ENCODE assay signal across 21 mouse cellular contexts in the genomic region with DNA sequence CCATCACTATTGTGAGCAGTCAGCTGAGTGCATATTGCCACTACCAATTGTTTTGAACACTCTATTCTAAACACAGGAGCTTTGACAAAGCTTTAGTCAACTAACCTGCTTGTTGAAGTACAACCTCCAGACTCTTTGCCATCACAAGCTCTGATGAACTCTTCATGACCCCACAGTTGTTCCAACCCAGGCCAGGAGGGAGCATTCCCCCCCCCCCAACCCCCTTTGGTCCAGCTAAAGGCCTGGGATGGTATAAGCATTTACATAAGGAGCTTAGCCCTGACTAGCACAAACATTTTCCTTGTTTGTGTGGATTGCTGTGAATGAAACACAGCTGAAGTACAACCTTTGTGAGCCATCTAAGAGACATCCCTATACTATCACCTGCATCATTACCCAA.
"Had no signal": no experiment of that assay in that cellular context is flagged by ENCODE, and none has a peak within 500 bp of the region (broad histone marks: within the 10 kb centered on the region; RNA-seq: fewer than 3 reads in every experiment).

No protein-coding gene starts in this region.

- H3K9ac ChIP-seq: liver, embryonic 13.5 days; liver, embryonic 15.5 days; liver, postnatal 0 days; lung, embryonic 15.5 days; midbrain, embryonic 12.5 days; neural tube, embryonic 13.5 days; neural tube, embryonic 15.5 days had no signal

- H3K36me3 ChIP-seq: liver, embryonic 15.5 days; neural tube, embryonic 15.5 days had no signal

- H3K9me3 ChIP-seq: liver, embryonic 13.5 days; liver, embryonic 15.5 days; lung, embryonic 15.5 days; megakaryocyte, embryonic 14.5 days; midbrain, embryonic 12.5 days; neural tube, embryonic 13.5 days; neural tube, embryonic 15.5 days had no signal

- H3K27ac ChIP-seq: liver, embryonic 13.5 days; liver, embryonic 15.5 days; lung, embryonic 15.5 days; macrophage; midbrain, embryonic 12.5 days; neural tube, embryonic 13.5 days; neural tube, embryonic 15.5 days had no signal

- ATAC-seq: liver, postnatal 0 days; lung, postnatal 0 days; midbrain, embryonic 16.5 days had no signal

- H3K27me3 ChIP-seq: liver, embryonic 13.5 days; liver, embryonic 15.5 days; lung, embryonic 15.5 days; megakaryocyte, embryonic 14.5 days; midbrain, embryonic 12.5 days; neural tube, embryonic 13.5 days; neural tube, embryonic 15.5 days had no signal

- DNase-seq: liver, embryonic 13.5 days; liver, postnatal 0 days; lung, adult 2 months; lung, postnatal 14 days; lung, postnatal 36 days; midbrain, embryonic 14.5 days; right cerebral cortex, adult 18-20 months; right cerebral cortex, postnatal 14 days; thymus, adult 18-20 months; thymus, postnatal 14 days; thymus, postnatal 36 days had no signal

- H3K4me3 ChIP-seq: liver, embryonic 13.5 days; liver, embryonic 15.5 days; lung, embryonic 15.5 days; megakaryocyte, embryonic 14.5 days; midbrain, embryonic 12.5 days; myocyte; neural tube, embryonic 13.5 days; neural tube, embryonic 15.5 days had no signal
